Mouse (Mus musculus) lung, embryonic 15.5 days (tissue): ENCODE results near the gene Fam205a2. TPM values are rescaled to one million over a fixed set of nuclear protein-coding genes. Genes with fewer than 3 reads are reported as not detected.
"Not testable (repeated sequence)": the region's sequence is repeated elsewhere in the genome, so short reads cannot be mapped to it uniquely, and the experiment has no call there.

ENCODE experiments used
- ATAC-seq: fragments of 200-750 bp; cut with Nextera tagmentation; 2 replicates; pipeline ENCODE4 v1.8.0; 2017; ENCODE audit warnings: moderate number of reproducible peaks, borderline replicate concordance; ENCODE audit not compliant: low FRiP score, low TSS enrichment; ENCODE audit errors: extremely low read depth
- H3K27ac ChIP-seq: fragments of 300-500 bp; sonication (generic); 2 replicates; pipeline ENCODE4 v1.5.1; 2015; ENCODE audit warnings: moderate library complexity, mild to moderate bottlenecking, inconsistent platforms
- H3K27me3 ChIP-seq: fragments of 300-500 bp; sonication (generic); 2 replicates; pipeline ENCODE4 v1.6.1; 2015; ENCODE audit warnings: inconsistent platforms
- H3K36me3 ChIP-seq: fragments of 300-500 bp; sonication (generic); 2 replicates; pipeline ENCODE4 v1.6.1; 2015; ENCODE audit warnings: inconsistent platforms
- H3K4me1 ChIP-seq: fragments of 300-500 bp; sonication (generic); 2 replicates; pipeline ENCODE4 v1.6.1; 2015; ENCODE audit warnings: inconsistent platforms
- H3K4me2 ChIP-seq: fragments of 300-500 bp; sonication (generic); 2 replicates; pipeline ENCODE4 v1.6.1; 2015; ENCODE audit warnings: inconsistent platforms, mild to moderate bottlenecking, moderate library complexity
- H3K4me3 ChIP-seq: fragments of 300-500 bp; sonication (generic); 2 replicates; pipeline ENCODE4 v1.5.1; 2015; ENCODE audit warnings: mild to moderate bottlenecking, inconsistent platforms
- H3K9ac ChIP-seq: fragments of 300-500 bp; sonication (generic); 2 replicates; pipeline ENCODE4 v1.6.1; 2015; ENCODE audit warnings: inconsistent platforms
- H3K9me3 ChIP-seq: fragments of 300-500 bp; sonication (generic); 2 replicates; pipeline ENCODE4 v1.6.1; 2016; ENCODE audit warnings: inconsistent platforms
- WGBS: fragments of 180-500 bp; shearing (Covaris S2); methylation state at CpG from one replicate; pipeline ENCODE4 v1.1.7; 2015; 5-methylcytosine and 5-hydroxymethylcytosine counted together
- polyA plus RNA-seq: library from polyadenylated mRNA; unstranded; fragments of >200 nt; fragmentation: Nextera tagmentation; extraction: Ambion mirVana; gene quantifications from 2 replicates; pipeline ENCODE4 v1.2.1, GENCODE M21; 2015

The Fam205a2 gene
- not detected in 2 replicates for polyA plus RNA-seq

DNA sequence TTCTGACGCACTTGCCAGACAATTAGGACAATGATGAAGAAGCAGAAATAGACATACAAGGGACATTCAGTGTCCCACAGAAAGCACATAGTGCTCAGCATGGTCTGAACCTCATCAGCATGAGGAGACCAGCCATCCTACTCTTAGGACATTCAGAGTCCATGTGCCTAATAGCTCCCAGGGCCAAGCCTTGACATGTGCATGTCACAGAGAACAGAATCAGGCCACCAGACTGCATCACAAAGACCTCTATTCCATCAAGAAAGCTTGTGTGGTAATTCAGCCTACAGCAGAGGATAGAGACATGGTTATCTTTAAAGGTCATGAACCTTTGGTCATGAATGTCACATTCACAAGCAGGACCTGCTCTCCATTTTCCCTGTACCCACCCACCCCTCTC is at the start of gene Fam205a2:
Gene Fam205a2 (minus strand): TSS at position 101 of the 400 bp plus-strand sequence.
- no CpG with 5 or more reads among the region's 1 CpGs for WGBS
- H3K9ac ChIP-seq, H3K9me3 ChIP-seq, H3K36me3 ChIP-seq, H3K4me3 ChIP-seq, H3K27ac ChIP-seq, H3K27me3 ChIP-seq, H3K4me2 ChIP-seq, H3K4me1 ChIP-seq, ATAC-seq: not testable (repeated sequence)

Other genes starting within 250 kb of the Fam205a2 start
- gene Gm21953, start 233.9 kb downstream of the Fam205a2 start, polyA plus RNA-seq, result not detected in 2 replicates
- gene Fam205a3, start 209.8 kb downstream of the Fam205a2 start, polyA plus RNA-seq, result not detected in 2 replicates
- gene Gm21586, start 88.8 kb downstream of the Fam205a2 start, polyA plus RNA-seq, result not detected in 2 replicates
- gene Gm2163, start 61.4 kb downstream of the Fam205a2 start, polyA plus RNA-seq, result not detected in 2 replicates
- not detected in 2 replicates for gene Gm10591, start 84.0 kb upstream of the Fam205a2 start, polyA plus RNA-seq
- gene Gm2564, start 101.5 kb upstream of the Fam205a2 start, polyA plus RNA-seq, result not detected in 2 replicates
- gene Ccl27b, start 127.1 kb upstream of the Fam205a2 start, polyA plus RNA-seq, result not detected in 2 replicates
- gene Il11ra2, start 133.7 kb upstream of the Fam205a2 start, polyA plus RNA-seq, result not detected in 2 replicates
- not detected in 2 replicates for gene 4930578G10Rik, start 207.4 kb upstream of the Fam205a2 start, polyA plus RNA-seq
- gene Ccl19, start 228.4 kb upstream of the Fam205a2 start, polyA plus RNA-seq, result 0.41 TPM in 1 of 2 replicates, not detected in the other
- 72.9 and 77.9 TPM in 2 replicates for gene Ccl21a, start 245.8 kb upstream of the Fam205a2 start, polyA plus RNA-seq